Mouse (Mus musculus): ENCODE data around the gene Sgsm1. TPM values are rescaled to one million over a fixed set of nuclear protein-coding genes. Genes with fewer than 3 reads are reported as not detected.

The Sgsm1 gene
- polyA plus RNA-seq, 1 experiment from 2014 or later: 6.1 TPM

DNA sequence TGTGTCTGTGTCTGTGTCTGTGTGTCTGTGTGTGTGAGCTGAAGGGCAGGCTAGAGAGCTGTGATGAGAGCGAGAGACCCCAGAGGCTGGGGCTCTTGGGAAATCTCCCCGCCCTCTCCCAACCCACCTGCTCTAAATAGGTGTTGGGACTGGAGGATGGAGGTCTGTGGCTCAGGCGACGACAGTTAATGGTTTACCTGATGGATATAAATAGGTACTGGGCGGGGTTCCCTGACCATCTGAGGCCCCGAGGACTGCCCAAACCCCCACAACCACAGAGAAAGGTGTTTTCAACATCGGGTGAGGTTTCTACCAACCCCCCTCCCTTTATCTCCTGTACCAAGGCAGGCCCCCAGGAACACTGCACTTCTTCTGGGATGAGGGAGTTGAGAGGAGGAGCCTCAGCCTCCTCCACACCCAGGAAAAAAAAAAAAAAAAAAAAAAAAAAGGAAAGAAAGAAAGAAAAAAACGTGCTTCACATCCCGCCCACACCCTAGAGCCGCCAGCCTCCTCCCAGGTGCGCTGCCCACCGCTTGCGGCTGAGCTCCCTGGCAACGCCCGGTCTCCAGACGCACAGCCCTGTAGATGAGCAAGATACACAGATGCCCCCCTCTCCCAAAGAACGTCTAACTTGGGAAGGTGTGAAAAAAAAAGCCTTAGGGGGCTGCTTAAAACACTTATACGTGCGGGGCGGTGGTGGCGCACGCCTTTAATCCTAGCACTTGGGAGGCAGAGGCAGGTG is 10.3 kb downstream of the Sgsm1 start:
- Histone ChIP-seq H3K9ac (replicated peaks; ENCODE audit: low read length) (no peak overlapping the region), H3K4me1 (ENCODE audit: insufficient read depth, low read length) (peaks cover 13% of the 10 kb centered on the region), H3K27ac (ENCODE audit: low read length) (no peak overlapping the region), H3K36me3 (ENCODE audit: insufficient read depth, low read length) (no peaks in the 10 kb centered on the region), H3K4me2 (replicated peaks; ENCODE audit: low read depth, low read length) (0 out of 2 replicates have a peak overlapping the region, but pooled peaks have one; percentile 19), H3K4me3 (ENCODE audit: low read length) (no peak overlapping the region), H3K27me3 (ENCODE audit: insufficient read depth, low read length) (no peaks in the 10 kb centered on the region), H3K9me3 (ENCODE audit: low read length) (no peaks in the 10 kb centered on the region)
- WGBS: 63% methylated on average over 21 of the region's 22 CpGs
- no peak for ATAC-seq (ENCODE audit: low FRiP score, low TSS enrichment)

DNA sequence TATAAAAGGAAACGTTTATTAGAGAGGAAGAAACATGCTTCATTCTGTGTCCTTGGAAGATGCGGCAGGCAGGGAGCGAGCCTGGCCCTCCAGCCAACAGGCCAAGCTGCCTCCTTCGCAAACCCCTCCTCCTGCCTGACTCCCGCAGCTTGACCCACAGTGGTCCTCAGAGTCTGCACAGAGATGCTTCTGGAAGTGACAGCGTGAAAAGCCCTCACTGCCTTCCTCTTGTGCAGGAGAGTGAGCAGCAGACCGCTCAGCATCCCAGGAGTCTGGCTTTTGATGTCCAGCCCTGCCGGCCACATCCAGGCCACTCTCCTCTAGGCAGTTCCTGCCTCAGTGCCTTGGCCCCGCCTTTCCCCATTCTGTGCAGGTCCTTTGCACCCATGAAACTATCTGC is 11.2 kb downstream of the Sgsm1 start:
- Histone ChIP-seq H3K4me1 (ENCODE audit: insufficient read depth, low read length) (peaks cover 13% of the 10 kb centered on the region), H3K27me3 (ENCODE audit: insufficient read depth, low read length) (no peaks in the 10 kb centered on the region), H3K4me3 (ENCODE audit: low read length) (no peak overlapping the region), H3K9ac (replicated peaks; ENCODE audit: low read length) (no peak overlapping the region), H3K9me3 (ENCODE audit: low read length) (no peaks in the 10 kb centered on the region), H3K27ac (ENCODE audit: low read length) (no peak overlapping the region), H3K36me3 (ENCODE audit: insufficient read depth, low read length) (no peaks in the 10 kb centered on the region), H3K4me2 (replicated peaks; ENCODE audit: low read depth, low read length) (no peak overlapping the region)
- ATAC-seq (ENCODE audit: low FRiP score, low TSS enrichment): no peak
- WGBS: 41% methylated on average over 9 of the region's 9 CpGs

DNA sequence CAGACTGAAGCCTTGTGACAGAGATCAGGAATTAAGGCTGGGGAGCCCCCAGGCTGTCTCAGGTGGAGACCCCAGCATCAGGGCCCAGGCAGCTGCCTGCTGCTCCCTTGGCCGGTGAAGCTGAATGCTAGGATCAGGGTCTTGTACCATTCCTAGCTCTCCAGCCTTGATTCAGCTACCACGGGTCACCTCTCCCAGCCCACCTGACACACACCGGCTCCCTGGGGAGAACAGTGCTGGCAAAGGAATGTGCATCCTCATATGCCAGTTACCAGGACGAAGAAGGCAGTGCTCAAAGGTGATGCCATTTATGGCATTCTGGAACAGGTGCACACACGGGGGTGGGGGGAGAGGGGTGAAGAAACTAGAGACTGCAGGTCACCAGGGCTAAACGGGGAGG is 11.8 kb downstream of the Sgsm1 start:
- no peak overlapping the region for H3K4me3 ChIP-seq (ENCODE audit: low read length)
- ATAC-seq (ENCODE audit: low FRiP score, low TSS enrichment): no peak
- H3K4me2 ChIP-seq (replicated peaks; ENCODE audit: low read depth, low read length): no peak overlapping the region
- H3K27me3 ChIP-seq (ENCODE audit: insufficient read depth, low read length): no peaks in the 10 kb centered on the region
- WGBS: 55% methylated on average over 6 of the region's 6 CpGs
- no peaks in the 10 kb centered on the region for H3K36me3 ChIP-seq (ENCODE audit: insufficient read depth, low read length)
- H3K9ac ChIP-seq (replicated peaks; ENCODE audit: low read length): no peak overlapping the region
- no peak overlapping the region for H3K27ac ChIP-seq (ENCODE audit: low read length)
- H3K9me3 ChIP-seq (ENCODE audit: low read length): no peaks in the 10 kb centered on the region
- peaks cover 13% of the 10 kb centered on the region for H3K4me1 ChIP-seq (ENCODE audit: insufficient read depth, low read length)

DNA sequence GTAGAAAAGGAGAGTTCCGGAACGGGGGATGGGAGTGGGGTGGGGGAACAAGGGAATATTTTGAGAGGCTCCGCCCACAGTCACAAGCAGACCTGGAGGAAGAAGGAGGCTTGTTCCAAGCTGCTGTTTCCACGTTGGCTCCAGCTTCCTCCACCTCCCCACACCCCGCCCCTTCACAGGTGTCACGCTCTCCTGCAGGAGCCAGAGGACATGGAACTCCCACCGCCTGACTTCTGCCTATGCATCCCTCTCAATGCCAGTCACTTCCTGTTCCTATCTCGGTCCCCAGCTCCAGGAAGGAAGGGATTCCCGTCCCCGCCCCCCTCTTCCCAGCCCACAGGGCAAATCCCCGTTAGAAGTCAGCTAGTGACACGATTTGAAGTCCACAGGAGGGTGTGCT is 12.5 kb downstream of the Sgsm1 start:
- H3K4me3 ChIP-seq (ENCODE audit: low read length): no peak overlapping the region
- H3K4me1 ChIP-seq (ENCODE audit: insufficient read depth, low read length): peaks cover 13% of the 10 kb centered on the region
- 14% methylated on average over 12 of the region's 12 CpGs for WGBS
- H3K36me3 ChIP-seq (ENCODE audit: insufficient read depth, low read length): no peaks in the 10 kb centered on the region
- ATAC-seq (ENCODE audit: low FRiP score, low TSS enrichment): no peak
- H3K27ac ChIP-seq (ENCODE audit: low read length): no peak overlapping the region
- H3K9me3 ChIP-seq (ENCODE audit: low read length): no peaks in the 10 kb centered on the region
- H3K27me3 ChIP-seq (ENCODE audit: insufficient read depth, low read length): no peaks in the 10 kb centered on the region
- H3K4me2 ChIP-seq (replicated peaks; ENCODE audit: low read depth, low read length): peak overlapping the region; percentile 14; the same call in 1 of the 2 replicates
- H3K9ac ChIP-seq (replicated peaks; ENCODE audit: low read length): no peak overlapping the region

DNA sequence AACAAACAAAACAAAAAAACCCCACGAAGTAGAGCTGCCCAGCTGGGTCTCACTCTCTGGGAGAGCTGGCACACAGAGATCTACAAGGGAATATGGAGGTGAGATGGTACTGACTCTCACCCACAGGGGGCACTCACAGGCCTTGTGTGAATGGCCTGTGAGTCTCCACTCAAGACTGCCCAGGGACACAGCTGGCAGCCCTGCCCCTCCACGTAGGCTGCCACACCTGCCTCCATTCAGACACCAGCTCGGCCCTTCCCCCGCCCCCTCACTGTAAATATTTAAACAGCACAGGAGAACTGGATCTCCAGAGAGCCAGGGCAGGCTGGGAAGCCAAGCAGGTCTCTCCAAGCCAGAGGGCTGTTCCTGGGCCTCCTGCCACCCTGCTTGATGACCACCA is 14.8 kb downstream of the Sgsm1 start:
- Histone ChIP-seq H3K4me1 (ENCODE audit: insufficient read depth, low read length) (peaks cover 7% of the 10 kb centered on the region), H3K27ac (ENCODE audit: low read length) (0 out of 2 replicates have a peak overlapping the region, but pooled peaks have one; percentile 43), H3K4me2 (replicated peaks; ENCODE audit: low read depth, low read length) (no peak overlapping the region), H3K36me3 (ENCODE audit: insufficient read depth, low read length) (no peaks in the 10 kb centered on the region), H3K27me3 (ENCODE audit: insufficient read depth, low read length) (no peaks in the 10 kb centered on the region), H3K9me3 (ENCODE audit: low read length) (no peaks in the 10 kb centered on the region), H3K9ac (replicated peaks; ENCODE audit: low read length) (no peak overlapping the region), H3K4me3 (ENCODE audit: low read length) (no peak overlapping the region)
- WGBS: 46% methylated on average over 4 of the region's 4 CpGs
- ATAC-seq (ENCODE audit: low FRiP score, low TSS enrichment): peak; percentile 83

DNA sequence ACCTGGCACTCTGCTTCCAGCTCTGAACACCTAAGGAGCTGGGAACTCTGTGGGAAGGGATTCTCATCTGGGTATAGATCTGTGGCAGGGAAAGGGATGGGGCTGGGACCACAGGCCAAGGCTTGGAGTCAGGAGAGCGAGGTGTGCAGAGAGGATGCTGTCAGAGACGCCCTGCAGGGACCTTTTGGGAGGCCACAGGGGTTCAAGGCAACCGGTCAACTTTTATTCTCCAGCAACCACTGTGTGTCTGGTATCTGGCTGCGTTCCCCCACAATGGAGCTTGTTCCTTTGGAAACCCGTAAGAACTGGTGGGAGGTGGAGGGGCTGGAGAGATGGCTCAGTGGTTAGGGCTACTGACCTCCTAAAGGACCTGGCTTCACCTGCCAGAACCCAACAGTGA is 16.0 kb downstream of the Sgsm1 start:
- no peak for ATAC-seq (ENCODE audit: low FRiP score, low TSS enrichment)
- Histone ChIP-seq H3K4me1 (ENCODE audit: insufficient read depth, low read length) (peaks cover 3% of the 10 kb centered on the region; the same call in 1 of the 2 replicates), H3K4me3 (ENCODE audit: low read length) (no peak overlapping the region), H3K4me2 (replicated peaks; ENCODE audit: low read depth, low read length) (no peak overlapping the region), H3K27me3 (ENCODE audit: insufficient read depth, low read length) (peaks cover 5% of the 10 kb centered on the region; the same call in 1 of the 2 replicates), H3K9me3 (ENCODE audit: low read length) (no peaks in the 10 kb centered on the region), H3K9ac (replicated peaks; ENCODE audit: low read length) (no peak overlapping the region), H3K36me3 (ENCODE audit: insufficient read depth, low read length) (no peaks in the 10 kb centered on the region), H3K27ac (ENCODE audit: low read length) (no peak overlapping the region)
- WGBS: 82% methylated on average over 5 of the region's 5 CpGs

DNA sequence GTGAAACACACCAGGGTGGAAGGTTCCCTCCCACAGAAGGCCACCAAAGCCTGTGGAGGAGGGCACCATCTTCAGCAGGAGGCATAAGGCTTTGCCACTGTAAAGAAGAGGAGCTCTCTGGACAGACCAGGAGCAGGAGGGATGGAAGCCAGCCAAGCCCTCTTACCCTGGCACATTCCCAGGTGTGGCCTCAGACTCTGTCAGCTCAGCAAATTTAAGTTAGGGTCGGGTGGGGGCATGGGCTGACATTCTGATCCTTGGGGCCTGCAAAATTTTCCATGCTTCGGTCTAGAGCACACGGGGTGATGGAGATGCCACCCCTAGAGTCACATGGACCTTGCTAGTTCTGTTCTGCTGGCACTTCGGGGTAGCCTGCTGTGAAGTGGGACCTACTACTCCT is 17.1 kb downstream of the Sgsm1 start:
- Histone ChIP-seq H3K27ac (ENCODE audit: low read length) (no peak overlapping the region), H3K27me3 (ENCODE audit: insufficient read depth, low read length) (peaks cover 12% of the 10 kb centered on the region), H3K9ac (replicated peaks; ENCODE audit: low read length) (no peak overlapping the region), H3K4me1 (ENCODE audit: insufficient read depth, low read length) (peaks cover 3% of the 10 kb centered on the region; the same call in 1 of the 2 replicates), H3K4me3 (ENCODE audit: low read length) (no peak overlapping the region), H3K4me2 (replicated peaks; ENCODE audit: low read depth, low read length) (no peak overlapping the region), H3K9me3 (ENCODE audit: low read length) (no peaks in the 10 kb centered on the region), H3K36me3 (ENCODE audit: insufficient read depth, low read length) (no peaks in the 10 kb centered on the region)
- no peak for ATAC-seq (ENCODE audit: low FRiP score, low TSS enrichment)
- WGBS: 78% methylated on average over 4 of the region's 4 CpGs

DNA sequence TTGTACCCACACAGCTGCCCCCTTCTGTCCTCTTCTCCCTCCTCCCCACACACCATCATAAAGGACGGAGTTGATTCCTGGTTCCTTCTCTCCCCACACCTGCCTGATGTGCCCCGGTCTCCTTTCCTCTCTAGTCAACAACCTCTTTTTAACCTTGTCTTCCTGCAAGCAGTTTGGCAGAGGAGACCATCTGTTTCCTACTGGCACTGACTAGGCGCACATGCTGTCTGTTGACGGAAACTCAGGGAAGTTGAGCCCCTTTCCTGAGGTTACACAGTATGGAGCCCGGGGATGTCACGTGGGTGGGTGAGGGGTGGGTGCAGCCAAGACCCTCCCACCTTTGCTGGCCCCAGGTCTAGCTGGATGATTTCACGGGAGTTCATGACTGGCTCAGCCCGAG is 17.8 kb downstream of the Sgsm1 start:
- Histone ChIP-seq H3K27ac (ENCODE audit: low read length) (no peak overlapping the region), H3K4me3 (ENCODE audit: low read length) (no peak overlapping the region), H3K9me3 (ENCODE audit: low read length) (no peaks in the 10 kb centered on the region), H3K4me2 (replicated peaks; ENCODE audit: low read depth, low read length) (no peak overlapping the region), H3K36me3 (ENCODE audit: insufficient read depth, low read length) (no peaks in the 10 kb centered on the region), H3K27me3 (ENCODE audit: insufficient read depth, low read length) (peaks cover 19% of the 10 kb centered on the region), H3K4me1 (ENCODE audit: insufficient read depth, low read length) (peaks cover 3% of the 10 kb centered on the region; the same call in 1 of the 2 replicates), H3K9ac (replicated peaks; ENCODE audit: low read length) (no peak overlapping the region)
- no peak for ATAC-seq (ENCODE audit: low FRiP score, low TSS enrichment)
- WGBS: 61% methylated on average over 8 of the region's 8 CpGs

DNA sequence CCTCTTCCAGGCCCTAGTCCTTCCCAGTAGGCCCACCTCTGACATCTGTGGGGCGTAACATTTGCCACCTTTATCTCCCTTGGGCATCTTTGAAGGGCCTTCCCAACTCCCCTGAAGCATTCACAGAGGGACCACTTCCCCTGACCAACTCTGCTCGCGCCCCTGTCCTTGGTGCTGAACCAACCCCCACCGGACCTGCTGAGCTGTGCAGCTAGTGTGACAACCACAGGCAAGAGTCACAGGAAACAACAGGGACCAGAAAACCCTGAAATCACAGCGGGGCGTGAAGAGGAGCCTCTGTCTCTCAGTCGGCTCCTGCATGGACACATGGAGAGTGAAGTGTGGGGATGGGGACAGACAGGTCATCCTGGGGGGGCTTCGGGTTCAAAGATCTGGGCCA is 18.4 kb downstream of the Sgsm1 start:
- no peak overlapping the region for H3K9ac ChIP-seq (replicated peaks; ENCODE audit: low read length)
- peaks cover 25% of the 10 kb centered on the region for H3K27me3 ChIP-seq (ENCODE audit: insufficient read depth, low read length)
- no peaks in the 10 kb centered on the region for H3K9me3 ChIP-seq (ENCODE audit: low read length)
- ATAC-seq (ENCODE audit: low FRiP score, low TSS enrichment): no peak
- 8% methylated on average over 8 of the region's 8 CpGs for WGBS
- H3K4me1 ChIP-seq (ENCODE audit: insufficient read depth, low read length): peaks cover 1% of the 10 kb centered on the region; the same call in 1 of the 2 replicates
- no peak overlapping the region for H3K4me3 ChIP-seq (ENCODE audit: low read length)
- no peaks in the 10 kb centered on the region for H3K36me3 ChIP-seq (ENCODE audit: insufficient read depth, low read length)
- H3K4me2 ChIP-seq (replicated peaks; ENCODE audit: low read depth, low read length): no peak overlapping the region
- H3K27ac ChIP-seq (ENCODE audit: low read length): no peak overlapping the region

DNA sequence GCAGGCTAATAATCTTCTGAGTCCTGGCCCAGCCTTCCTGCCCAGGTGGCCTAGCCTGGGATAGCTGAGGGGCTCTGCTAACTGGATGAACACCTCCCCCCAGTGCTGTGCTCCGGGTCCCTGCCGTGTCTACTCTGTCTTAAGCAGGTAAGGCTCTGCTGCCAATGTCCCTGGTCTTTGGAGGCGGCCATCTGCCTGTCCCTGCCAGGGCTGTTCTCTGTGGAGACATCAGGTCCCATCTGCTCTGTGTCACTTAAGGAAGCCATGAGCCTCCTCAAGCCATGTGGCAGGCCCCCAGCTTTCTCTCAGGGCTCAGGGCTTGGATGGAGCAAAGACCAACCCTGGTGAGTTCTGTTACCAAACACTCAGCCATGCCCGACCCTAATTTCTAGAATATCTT is 19.5 kb downstream of the Sgsm1 start:
- 88% methylated on average over 4 of the region's 4 CpGs for whole genome bisulfite sequencing
- Histone ChIP-seq H3K4me1 (ENCODE audit: insufficient read depth, low read length) (peaks cover 7% of the 10 kb centered on the region; the same call in 1 of the 2 replicates), H3K27ac (ENCODE audit: low read length) (no peak overlapping the region), H3K4me2 (replicated peaks; ENCODE audit: low read depth, low read length) (no peak overlapping the region), H3K9ac (replicated peaks; ENCODE audit: low read length) (no peak overlapping the region), H3K27me3 (ENCODE audit: insufficient read depth, low read length) (peaks cover 35% of the 10 kb centered on the region), H3K4me3 (ENCODE audit: low read length) (no peak overlapping the region), H3K36me3 (ENCODE audit: insufficient read depth, low read length) (no peaks in the 10 kb centered on the region), H3K9me3 (ENCODE audit: low read length) (no peaks in the 10 kb centered on the region)
- ATAC-seq (ENCODE audit: low FRiP score, low TSS enrichment): no peak

All from kidney, embryonic 16.5 days (tissue).